Mouse (Mus musculus): Measurements from ENCODE around the gene Ntn1.

Ntn1 gene

GRCm38 (mm10) chr11:68400727-68401219, at the start of gene Ntn1:
Gene Ntn1 (minus strand): TSS chr11:68400823.
- in situ Hi-C loops (cut with MboI, MseI): no loop called here

GRCm38 (mm10) chr11:68448356-68448755, 47.7 kb upstream of the Ntn1 start:
- in situ Hi-C loops (cut with MboI, MseI): no loop called here

DNA sequence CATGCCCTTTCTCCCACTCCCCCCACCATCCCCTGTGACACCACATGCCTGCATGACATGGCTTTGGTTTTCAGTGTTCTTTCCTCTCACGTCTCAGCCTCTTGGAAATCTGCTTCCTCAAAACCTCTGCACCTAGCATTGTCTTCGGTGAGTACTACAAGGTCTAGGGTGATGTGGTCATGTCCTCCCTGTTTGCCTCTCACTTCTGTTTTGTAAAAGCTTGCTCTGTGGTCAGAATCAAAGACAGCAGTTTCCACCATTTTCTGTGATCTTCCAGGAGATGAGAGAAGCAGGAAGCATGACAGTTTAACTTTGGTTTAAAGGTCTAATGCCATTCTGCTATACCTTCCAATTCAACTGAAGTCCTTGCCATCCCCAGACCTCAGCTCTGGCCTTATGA, 46.6 kb upstream of the Ntn1 start:
- in situ Hi-C loops (cut with MboI, MseI): no loop called here

- in situ Hi-C loops (cut with MboI, MseI): no loop called here
Observed at GRCm38 (mm10) chr11:68446547-68446946, 45.9 kb upstream of the Ntn1 start.

DNA sequence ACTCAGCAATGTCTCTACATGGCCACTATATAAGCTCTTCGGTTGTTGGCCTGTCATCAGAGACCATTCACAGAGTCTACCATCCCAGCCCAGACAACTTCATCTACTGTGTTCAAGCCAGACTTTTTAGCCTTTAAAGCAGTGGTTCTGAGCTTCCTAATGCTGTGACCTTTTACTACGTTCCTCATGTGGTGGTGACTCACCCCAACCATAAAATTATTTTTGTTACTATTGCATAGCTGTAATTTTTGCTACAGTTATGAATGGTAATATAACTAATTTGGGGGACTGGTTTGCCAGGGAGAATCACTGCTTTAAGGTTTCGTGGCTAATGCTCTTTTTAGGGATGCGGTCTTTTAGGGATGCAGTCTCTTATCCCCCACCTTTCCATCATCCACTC, 45.3 kb upstream of the Ntn1 start:
- in situ Hi-C loops (cut with MboI, MseI): no loop called here

- in situ Hi-C loops (cut with MboI, MseI): no loop called here
Observed at GRCm38 (mm10) chr11:68442983-68443638, 42.5 kb upstream of the Ntn1 start.

- in situ Hi-C loops (cut with MboI, MseI): no loop called here
Observed at GRCm38 (mm10) chr11:68442346-68442745, 41.7 kb upstream of the Ntn1 start.

DNA sequence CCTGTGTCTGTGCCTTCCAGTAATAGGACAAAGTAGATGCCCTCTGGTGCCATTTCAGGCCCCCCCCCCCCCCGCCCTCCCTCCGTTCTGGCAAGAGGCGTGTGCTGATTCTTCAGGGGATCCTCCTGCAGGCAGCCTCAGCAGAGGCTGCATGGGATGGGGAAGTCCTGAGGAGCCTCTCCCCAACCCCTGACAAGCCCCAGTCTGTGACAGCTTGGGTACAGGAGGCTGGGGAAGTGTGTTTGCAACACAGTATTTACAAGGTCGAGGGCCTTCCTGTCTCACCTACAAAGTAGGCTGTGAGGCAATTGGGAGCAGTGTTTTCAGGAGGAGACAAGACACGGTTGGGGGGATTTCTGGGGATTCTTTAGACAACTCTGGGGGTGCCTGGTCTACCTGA, 40.3 kb upstream of the Ntn1 start:
- in situ Hi-C loops (cut with MboI, MseI): no loop called here

GRCm38 (mm10) chr11:68440100-68440499, 39.5 kb upstream of the Ntn1 start:
- in situ Hi-C loops (cut with MboI, MseI): no loop called here

DNA sequence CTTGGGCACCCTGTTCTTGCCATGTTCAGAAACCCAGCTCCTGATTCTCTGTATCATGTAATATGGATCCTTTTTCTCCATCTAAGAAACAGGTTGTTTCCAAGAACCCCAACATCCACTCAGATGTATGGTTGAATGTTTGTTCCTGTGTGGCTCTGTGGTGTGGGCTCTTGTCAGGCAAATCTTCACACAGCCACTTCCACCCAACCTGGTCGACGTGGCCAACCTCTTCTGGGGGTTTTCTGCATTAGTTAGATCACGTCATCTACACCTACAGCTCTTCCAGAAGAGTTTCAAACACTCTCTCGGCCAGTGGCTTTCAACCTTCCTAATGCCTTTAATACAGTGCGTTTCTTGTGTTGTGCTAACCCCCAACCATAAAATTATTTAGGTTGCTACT, 35.8 kb upstream of the Ntn1 start:
- in situ Hi-C loops (cut with MboI, MseI): no loop called here

GRCm38 (mm10) chr11:68435601-68436000, 35.0 kb upstream of the Ntn1 start:
- in situ Hi-C loops (cut with MboI, MseI): no loop called here

GRCm38 (mm10) chr11:68434697-68435096, 34.1 kb upstream of the Ntn1 start:
- in situ Hi-C loops (cut with MboI, MseI): loop anchor here (5.0 kb wide), 1 partner anchor 38 kb away; no protein-coding TSS in a partner anchor

GRCm38 (mm10) chr11:68433534-68433933, 32.9 kb upstream of the Ntn1 start:
- in situ Hi-C loops (cut with MboI, MseI): loop anchor here (5.0 kb wide), 1 partner anchor 39 kb away; no protein-coding TSS in a partner anchor

DNA sequence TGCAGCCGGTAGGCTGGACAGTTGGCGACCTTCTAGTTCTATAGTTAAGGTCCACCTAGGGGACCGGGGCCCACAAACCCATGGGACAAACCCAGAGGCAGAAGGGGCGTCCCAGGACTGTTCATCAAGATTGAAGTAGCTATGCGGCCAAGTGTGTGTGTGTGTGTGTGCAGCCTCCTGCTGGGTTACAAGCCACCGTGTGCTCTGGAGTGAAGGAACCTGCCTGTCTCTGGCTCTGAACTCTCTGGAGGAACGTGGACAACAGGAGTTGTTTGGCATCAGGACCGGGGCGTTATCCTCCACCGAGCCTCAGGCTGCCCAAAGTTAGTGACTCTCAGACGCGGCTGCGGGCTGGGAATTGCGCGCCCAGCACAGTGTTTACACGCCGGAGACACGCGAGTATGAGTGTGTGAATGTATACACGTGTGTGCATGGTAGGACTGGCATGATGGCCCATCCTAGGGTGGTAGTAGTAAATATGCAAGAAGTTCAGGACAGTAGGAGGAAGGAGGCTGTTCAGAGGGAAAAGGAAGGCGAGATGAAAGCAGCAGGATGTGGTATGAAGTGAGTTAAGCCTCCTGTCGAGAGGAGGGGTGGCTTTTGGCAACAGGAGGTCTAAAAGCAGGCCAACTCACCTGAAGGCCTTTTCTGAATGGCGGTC, 31.9 kb upstream of the Ntn1 start:
- in situ Hi-C loops (cut with MboI, MseI): loop anchor here (5.0 kb wide), 1 partner anchor 40 kb away; no protein-coding TSS in a partner anchor

DNA sequence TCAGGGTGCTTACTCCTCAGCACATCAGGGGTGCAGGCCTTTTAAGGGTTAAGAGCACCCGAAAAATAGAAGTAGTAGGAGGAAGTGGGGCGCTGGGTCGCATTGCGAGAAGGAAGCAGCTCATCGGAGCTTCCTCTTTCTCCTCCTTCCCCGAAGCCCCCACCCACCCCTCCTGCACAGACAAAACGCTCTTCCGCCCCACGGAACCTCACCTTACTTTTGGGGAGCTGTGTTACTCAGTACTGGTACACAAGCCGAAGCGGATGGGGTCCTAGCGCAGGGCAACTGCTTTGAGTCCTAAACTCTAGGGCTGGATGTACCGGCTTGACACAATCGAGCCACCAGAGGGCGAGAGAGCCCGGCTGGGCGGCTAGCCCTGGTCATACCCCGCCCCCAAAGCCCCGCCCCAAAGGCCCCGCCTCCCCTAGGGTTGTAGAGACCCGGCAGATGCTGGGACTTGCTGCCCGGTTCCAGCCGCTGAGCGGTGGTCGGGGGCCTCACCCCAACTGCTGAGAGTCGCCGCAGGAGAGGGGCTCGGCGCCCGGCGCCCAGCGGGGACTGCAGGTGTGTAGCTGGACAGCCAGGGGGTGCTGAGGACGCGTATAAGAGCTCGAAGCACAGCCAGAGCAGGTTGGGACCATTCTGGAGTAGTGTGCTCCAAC, 31.2 kb upstream of the Ntn1 start, which contains the start of gene Pik3r5:
Gene Pik3r5 (plus strand): TSS at position 423 of the 662 bp plus-strand sequence.
- in situ Hi-C loops (cut with MboI, MseI): loop anchor here (5.0 kb wide), 1 partner anchor 40 kb away; no protein-coding TSS in a partner anchor

DNA sequence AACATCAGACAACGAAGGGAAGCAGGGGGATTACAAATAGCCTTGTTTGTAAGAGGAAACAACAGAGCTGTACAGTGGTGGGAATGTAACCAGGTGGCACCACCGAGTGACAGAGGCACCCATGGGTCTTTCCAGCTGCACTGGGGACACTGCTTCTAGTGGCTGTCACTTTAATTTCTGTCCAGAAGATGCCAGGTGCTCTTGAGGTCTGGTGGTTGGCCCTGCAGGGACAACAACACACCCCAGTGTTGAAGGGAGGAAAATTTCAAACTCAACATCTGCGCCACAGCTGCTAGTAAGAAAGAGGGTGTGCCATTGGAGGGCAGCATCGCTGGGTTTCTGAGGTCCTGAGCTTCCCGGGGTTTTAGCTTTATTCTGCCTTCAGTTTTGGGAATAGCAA, 30.0 kb upstream of the Ntn1 start:
- in situ Hi-C loops (cut with MboI, MseI): loop anchor here (5.0 kb wide), 1 partner anchor 42 kb away; no protein-coding TSS in a partner anchor

GRCm38 (mm10) chr11:68427083-68427570, 26.5 kb upstream of the Ntn1 start:
- in situ Hi-C loops (cut with MboI, MseI): no loop called here

DNA sequence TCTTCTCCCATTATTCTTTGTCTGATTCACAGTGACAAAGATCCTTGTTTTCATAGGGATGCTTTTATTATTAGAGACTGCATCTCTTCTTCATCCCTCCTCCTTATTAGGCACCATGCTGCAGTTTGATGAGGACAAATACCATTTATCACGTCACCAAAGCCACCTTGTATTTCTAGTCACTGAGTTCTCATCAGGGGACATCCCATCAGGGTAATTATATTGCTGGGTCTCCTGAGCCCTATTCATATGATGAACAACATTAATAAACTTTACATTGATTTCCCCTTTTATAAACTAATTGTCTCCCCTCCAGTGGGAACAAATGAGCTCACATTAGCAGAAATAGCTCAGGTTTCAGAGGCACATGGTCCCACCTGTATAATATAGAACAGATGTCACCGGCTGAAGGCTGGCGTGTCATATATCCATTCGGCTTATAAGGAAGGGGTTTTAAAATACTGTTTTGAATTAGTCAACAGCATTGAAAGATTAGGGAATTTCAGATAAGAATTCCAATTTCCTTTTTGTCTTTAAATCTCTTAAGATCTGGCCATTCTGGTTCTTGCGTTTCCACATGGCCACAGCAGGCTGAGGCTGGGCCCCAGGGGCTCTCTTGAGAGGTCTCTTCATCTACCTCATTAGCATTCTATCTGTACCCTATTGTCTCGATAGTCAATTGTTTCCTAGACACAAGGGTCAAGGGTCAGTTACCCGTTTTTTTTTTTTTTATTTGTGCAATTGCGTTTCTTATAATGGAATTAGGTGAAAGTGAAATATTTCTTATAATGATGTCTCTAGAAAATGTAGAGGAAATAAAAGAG, 25.1 kb upstream of the Ntn1 start:
- in situ Hi-C loops (cut with MboI, MseI): no loop called here

DNA sequence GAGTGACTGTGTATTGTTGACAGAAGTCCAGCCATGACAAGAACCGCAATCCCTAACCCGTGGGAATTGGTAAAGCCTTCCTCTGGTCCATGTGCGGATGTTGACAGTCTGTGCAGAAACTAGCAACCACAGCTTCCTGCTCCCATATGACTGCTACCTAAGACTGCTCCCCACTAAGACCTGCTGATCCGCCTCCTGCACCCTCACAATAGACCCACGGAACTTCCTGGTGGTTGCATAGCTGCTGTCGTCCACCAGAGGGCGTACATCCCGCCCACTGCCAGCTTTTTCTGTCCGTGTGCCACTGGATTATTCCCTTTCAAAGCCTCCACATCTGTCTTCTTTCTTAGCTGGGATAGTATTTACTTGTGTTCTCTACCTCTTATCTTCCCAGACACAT, 17.2 kb upstream of the Ntn1 start:
- in situ Hi-C loops (cut with MboI, MseI): loop anchor here (5.0 kb wide), 1 partner anchor 139 kb away; the partner anchor contains the start of gene Mfsd6l

DNA sequence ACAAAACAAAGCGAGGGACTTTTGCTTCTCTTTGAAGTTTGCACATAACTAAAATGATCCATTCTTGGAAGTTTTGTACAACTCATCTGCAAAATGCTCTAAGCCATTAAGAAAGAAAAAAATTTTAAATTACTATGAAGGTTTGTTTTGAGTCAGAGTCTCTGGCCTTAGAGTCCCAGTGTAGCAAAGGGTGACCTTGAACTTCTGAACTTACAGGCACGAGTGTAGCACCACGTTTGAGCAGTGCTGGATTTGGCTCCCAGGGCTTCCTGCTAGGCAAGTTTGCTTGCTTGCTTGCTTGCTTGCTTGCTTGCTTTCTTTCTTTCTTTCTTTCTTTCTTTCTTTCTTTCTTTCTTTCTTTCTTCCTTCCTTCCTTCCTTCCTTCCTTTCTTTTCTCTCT, 16.4 kb upstream of the Ntn1 start:
- in situ Hi-C loops (cut with MboI, MseI): loop anchor here (5.0 kb wide), 1 partner anchor 140 kb away; the partner anchor contains the start of gene Mfsd6l

DNA sequence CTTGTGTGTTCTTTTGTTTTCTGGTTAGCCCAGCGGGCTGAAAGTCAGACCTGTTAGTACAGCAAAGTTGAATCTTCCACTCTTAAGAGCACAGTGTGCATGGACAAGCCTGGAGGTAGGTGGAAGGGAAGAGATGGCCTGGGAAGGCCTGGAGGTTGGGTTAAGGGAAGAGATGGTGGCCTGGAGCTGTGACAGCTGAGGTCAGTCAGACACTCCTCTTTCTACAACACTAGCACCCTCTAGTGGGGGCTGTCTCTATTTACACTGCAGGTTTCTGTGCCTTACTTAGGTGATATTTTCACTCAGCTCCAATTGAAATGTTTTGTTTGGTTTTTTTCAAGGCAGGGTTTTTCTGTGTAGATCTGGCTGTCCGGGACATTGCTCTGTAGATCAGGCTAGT, 7.5 kb upstream of the Ntn1 start:
- in situ Hi-C loops (cut with MboI, MseI): no loop called here
